Mouse (Mus musculus) heart, embryonic 13.5 days (tissue): Measurements from ENCODE around the gene Psma7. TPM values are rescaled to one million over a fixed set of nuclear protein-coding genes. Genes with fewer than 3 reads are reported as not detected.
A peak's percentile ranks its signal among the peaks of the same experiment; 100 is the strongest.

Source experiments
- ATAC-seq: fragments of 200-750 bp; cut with Nextera tagmentation; 2 replicates; pipeline ENCODE4 v1.8.0; 2017; ENCODE audit warnings: moderate TSS enrichment; ENCODE audit not compliant: insufficient number of reproducible peaks, low FRiP score, low TSS enrichment; ENCODE audit errors: extremely low read depth
- H3K27ac ChIP-seq: fragments of 300-500 bp; sonication (generic); replicated peaks from 2 replicates; pipeline ENCODE4 v1.5.1; 2015; ENCODE audit warnings: moderate library complexity, mild to moderate bottlenecking, inconsistent platforms
- H3K27me3 ChIP-seq: fragments of 300-500 bp; sonication (generic); replicated peaks from 2 replicates; pipeline ENCODE4 v1.6.1; 2015; ENCODE audit warnings: mild to moderate bottlenecking, inconsistent platforms
- H3K36me3 ChIP-seq: fragments of 300-500 bp; sonication (generic); 2 replicates; pipeline ENCODE4 v1.6.1; 2015; ENCODE audit warnings: mild to moderate bottlenecking, inconsistent platforms
- H3K4me1 ChIP-seq: fragments of 300-500 bp; sonication (generic); 2 replicates; pipeline ENCODE4 v1.6.1; 2015; ENCODE audit warnings: inconsistent platforms
- H3K4me2 ChIP-seq: fragments of 300-500 bp; sonication (generic); 2 replicates; pipeline ENCODE4 v1.6.1; 2015; ENCODE audit warnings: inconsistent platforms, mild to moderate bottlenecking, moderate library complexity
- H3K4me3 ChIP-seq: fragments of 300-500 bp; sonication (generic); 2 replicates; pipeline ENCODE4 v1.5.1; 2015; ENCODE audit warnings: moderate library complexity, mild to moderate bottlenecking, inconsistent platforms
- H3K9ac ChIP-seq: fragments of 300-500 bp; sonication (generic); 2 replicates; pipeline ENCODE4 v1.6.1; 2015; ENCODE audit warnings: inconsistent platforms, mild to moderate bottlenecking, moderate library complexity
- H3K9me3 ChIP-seq: fragments of 300-500 bp; sonication (generic); 2 replicates; pipeline ENCODE4 v1.6.1; 2016; ENCODE audit warnings: inconsistent platforms
- WGBS: fragments of 180-500 bp; shearing (Covaris S2); methylation state at CpG from one replicate; pipeline ENCODE4 v1.1.7; 2015; ENCODE audit warnings: mixed read lengths; 5-methylcytosine and 5-hydroxymethylcytosine counted together
- polyA plus RNA-seq: library from polyadenylated mRNA; unstranded; fragments of >200 nt; fragmentation: Nextera tagmentation; extraction: Ambion mirVana; gene quantifications from 2 replicates; pipeline ENCODE4 v1.2.1, GENCODE M21; 2015

Psma7 gene
- polyA plus RNA-seq = 382 and 477 TPM in 2 replicates

DNA sequence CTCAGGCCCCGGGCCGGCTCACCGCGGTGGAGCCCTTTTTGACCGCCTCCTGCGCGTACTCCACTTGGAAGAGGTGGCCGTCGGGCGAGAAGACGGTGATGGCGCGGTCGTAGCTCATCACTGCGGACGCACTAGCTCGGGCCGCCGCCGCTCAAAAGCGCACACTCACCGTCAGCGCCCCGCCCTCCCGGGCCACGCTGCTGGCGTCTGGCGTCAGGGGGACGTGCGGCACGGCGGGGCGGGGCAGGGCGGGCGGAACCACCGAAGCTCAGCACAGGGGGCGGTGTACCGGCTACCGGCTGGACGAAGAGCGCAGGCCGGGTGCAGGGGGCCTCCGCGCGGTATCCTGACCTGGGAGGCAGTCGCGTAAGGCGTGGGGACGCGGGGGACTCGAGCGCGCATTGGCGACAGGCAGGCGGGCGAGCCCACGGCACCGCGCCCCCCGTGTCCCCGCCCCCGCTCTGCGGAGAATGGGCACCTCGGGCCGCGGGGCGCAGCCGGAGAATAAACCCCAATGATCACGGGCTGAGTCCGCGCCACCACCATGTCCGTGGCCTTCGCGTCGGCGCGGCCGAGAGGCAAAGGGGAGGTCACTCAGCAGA lies at the start of gene Psma7, which contains the start of gene Ss18l1:
Gene Psma7, minus strand, starts transcription at position 178 of the 602 bp plus-strand sequence.
Gene Ss18l1, plus strand, starts transcription at position 254 of the 602 bp plus-strand sequence.
- Histone ChIP-seq H3K4me3 (peak within 1 kb of the TSS; percentile 99), H3K9me3 (no peaks in the 10 kb centered on the region), H3K4me1 (peaks cover 31% of the 10 kb centered on the region), H3K27me3 (no peaks in the 10 kb centered on the region), H3K27ac (peak within 1 kb of the TSS; percentile 92), H3K9ac (peak within 1 kb of the TSS; percentile 96), H3K4me2 (peak within 1 kb of the TSS; percentile 84), H3K36me3 (peaks cover 24% of the 10 kb centered on the region)
- peak; percentile 86 for ATAC-seq
- under 1% methylated on average over 78 of the region's 78 CpGs for WGBS

- no peak overlapping the region for H3K4me2 ChIP-seq
- no peak for ATAC-seq
- 59% methylated on average over 11 of the region's 11 CpGs for WGBS
- H3K4me3 ChIP-seq = no peak overlapping the region
- peaks cover 15% of the 10 kb centered on the region for H3K36me3 ChIP-seq
- H3K27ac ChIP-seq = no peak overlapping the region
- H3K9ac ChIP-seq = no peak overlapping the region
- H3K9me3 ChIP-seq = no peaks in the 10 kb centered on the region
- H3K4me1 ChIP-seq = no peaks in the 10 kb centered on the region
- H3K27me3 ChIP-seq = peaks cover 11% of the 10 kb centered on the region
These were observed 48.1 kb upstream of the Psma7 start for GRCm38 (mm10) chr2:180090285-180090684.

DNA sequence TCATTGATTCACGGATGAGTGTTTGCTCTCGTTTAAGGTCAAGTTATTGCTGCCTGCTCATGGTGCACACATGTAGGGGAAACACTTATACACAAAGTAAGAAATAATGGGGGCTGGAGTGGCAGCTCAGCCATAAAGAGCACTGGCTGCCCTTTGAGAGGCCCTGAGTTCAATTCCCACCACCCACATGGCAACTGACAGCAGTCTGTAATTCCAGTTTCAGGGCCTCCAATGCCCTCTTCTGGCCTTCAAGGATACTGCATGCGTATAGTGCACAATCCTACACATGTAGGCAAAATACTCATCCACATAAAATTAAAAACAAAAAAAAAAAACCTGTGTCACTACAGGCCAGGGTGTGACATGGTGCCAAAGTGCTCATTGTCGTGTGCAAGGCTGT lies 45.2 kb upstream of the Psma7 start:
- no peaks in the 10 kb centered on the region for H3K9me3 ChIP-seq
- H3K9ac ChIP-seq = no peak overlapping the region
- H3K4me2 ChIP-seq = no peak overlapping the region
- no peak overlapping the region for H3K27ac ChIP-seq
- H3K36me3 ChIP-seq = peaks cover 33% of the 10 kb centered on the region
- whole genome bisulfite sequencing = 87% methylated on average over 4 of the region's 4 CpGs
- peaks cover 6% of the 10 kb centered on the region; the same call in 1 of the 2 replicates for H3K4me1 ChIP-seq
- peaks cover 11% of the 10 kb centered on the region for H3K27me3 ChIP-seq
- no peak overlapping the region for H3K4me3 ChIP-seq
- ATAC-seq = no peak

DNA sequence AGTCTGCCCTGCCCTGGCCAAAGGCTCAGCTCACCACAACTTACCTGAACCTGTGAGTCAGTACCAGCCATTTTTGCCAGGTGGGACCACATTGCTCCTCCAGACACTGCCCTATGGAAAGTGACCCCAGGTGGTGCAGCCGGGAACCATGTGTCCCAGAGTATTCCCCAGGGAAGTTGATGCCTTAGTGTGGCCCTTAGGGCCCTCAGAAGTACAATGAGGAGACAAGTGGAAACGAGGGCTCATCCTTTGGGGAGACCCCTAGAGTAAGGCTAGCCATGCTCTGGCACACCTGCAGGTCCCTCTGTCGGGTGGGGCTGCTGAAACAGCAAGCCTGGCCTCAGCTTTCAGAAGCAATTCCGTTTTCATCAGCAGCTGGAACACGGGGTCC lies 44.4 kb upstream of the Psma7 start:
- Histone ChIP-seq H3K9me3 (no peaks in the 10 kb centered on the region), H3K4me2 (no peak overlapping the region), H3K27ac (no peak overlapping the region), H3K4me1 (peaks cover 6% of the 10 kb centered on the region; the same call in 1 of the 2 replicates), H3K27me3 (peaks cover 11% of the 10 kb centered on the region), H3K36me3 (peaks cover 41% of the 10 kb centered on the region), H3K9ac (no peak overlapping the region), H3K4me3 (no peak overlapping the region)
- WGBS = 78% methylated on average over 5 of the region's 5 CpGs
- no peak for ATAC-seq

- WGBS = 69% methylated on average over 16 of the region's 16 CpGs
- Histone ChIP-seq H3K9me3 (no peaks in the 10 kb centered on the region), H3K36me3 (peaks cover 47% of the 10 kb centered on the region), H3K4me3 (no peak overlapping the region), H3K4me2 (no peak overlapping the region), H3K27me3 (peaks cover 11% of the 10 kb centered on the region), H3K9ac (no peak overlapping the region), H3K4me1 (peaks cover 6% of the 10 kb centered on the region; the same call in 1 of the 2 replicates), H3K27ac (no peak overlapping the region)
- no peak for ATAC-seq
These were observed 43.8 kb upstream of the Psma7 start for GRCm38 (mm10) chr2:180085926-180086636.

- Histone ChIP-seq H3K36me3 (peaks cover 59% of the 10 kb centered on the region), H3K27me3 (0 out of 2 replicates have a peak, but pooled peaks cover 2% of the 10 kb centered on the region), H3K9ac (no peak overlapping the region), H3K4me2 (no peak overlapping the region), H3K4me3 (no peak overlapping the region), H3K27ac (no peak overlapping the region), H3K9me3 (no peaks in the 10 kb centered on the region), H3K4me1 (peaks cover 6% of the 10 kb centered on the region; the same call in 1 of the 2 replicates)
- WGBS = 38% methylated on average over 3 of the region's 3 CpGs
- no peak for ATAC-seq
These were observed 42.3 kb upstream of the Psma7 start for GRCm38 (mm10) chr2:180084565-180084964.

DNA sequence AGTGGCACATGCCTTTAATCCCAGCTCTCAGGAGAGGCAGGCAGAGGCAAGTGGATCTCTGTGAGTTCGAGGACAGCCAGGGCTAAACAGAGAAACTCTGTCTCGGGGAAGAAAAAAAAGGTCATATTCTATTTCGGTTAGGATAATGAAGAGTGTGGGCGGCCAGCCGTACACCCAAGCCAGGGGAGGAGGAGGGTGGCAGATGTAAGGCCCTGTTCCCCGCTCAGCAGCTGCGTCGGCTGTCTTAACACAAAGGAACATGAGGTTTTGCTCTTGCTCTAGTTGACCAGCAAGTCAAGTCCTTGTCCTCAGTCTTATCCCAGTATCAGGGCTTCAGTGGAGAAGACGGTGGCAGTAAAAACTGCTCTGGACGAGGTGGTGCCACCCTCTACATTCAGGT lies 40.8 kb upstream of the Psma7 start:
- ATAC-seq = no peak
- H3K36me3 ChIP-seq = peaks cover 73% of the 10 kb centered on the region
- H3K4me3 ChIP-seq = no peak overlapping the region
- H3K27me3 ChIP-seq = no peaks in the 10 kb centered on the region
- no peak overlapping the region for H3K27ac ChIP-seq
- 83% methylated on average over 10 of the region's 10 CpGs for WGBS
- no peak overlapping the region for H3K4me2 ChIP-seq
- no peak overlapping the region for H3K9ac ChIP-seq
- H3K9me3 ChIP-seq = no peaks in the 10 kb centered on the region
- peaks cover 6% of the 10 kb centered on the region; the same call in 1 of the 2 replicates for H3K4me1 ChIP-seq

GRCm38 (mm10) chr2:180080680-180081079 lies 38.4 kb upstream of the Psma7 start:
- no peaks in the 10 kb centered on the region for H3K9me3 ChIP-seq
- WGBS = 91% methylated on average over 8 of the region's 8 CpGs

GRCm38 (mm10) chr2:180077622-180078021 lies 35.4 kb upstream of the Psma7 start:
- ATAC-seq = no peak
- Histone ChIP-seq H3K9ac (no peak overlapping the region), H3K27me3 (no peaks in the 10 kb centered on the region), H3K36me3 (peaks cover 63% of the 10 kb centered on the region), H3K27ac (no peak overlapping the region), H3K9me3 (no peaks in the 10 kb centered on the region), H3K4me1 (no peaks in the 10 kb centered on the region), H3K4me3 (no peak overlapping the region), H3K4me2 (no peak overlapping the region)
- WGBS = 76% methylated on average over 3 of the region's 3 CpGs

More at GRCm38 (mm10) chr2:180080680-180081079, 38.4 kb upstream of the Psma7 start:
- Histone ChIP-seq H3K4me3 (no peak overlapping the region), H3K4me1 (peaks cover 6% of the 10 kb centered on the region; the same call in 1 of the 2 replicates), H3K4me2 (no peak overlapping the region), H3K27me3 (no peaks in the 10 kb centered on the region), H3K9ac (no peak overlapping the region), H3K27ac (no peak overlapping the region), H3K36me3 (peaks cover 73% of the 10 kb centered on the region)
- no peak for ATAC-seq

GRCm38 (mm10) chr2:180072886-180073285 lies 30.7 kb upstream of the Psma7 start:
- Histone ChIP-seq H3K9me3 (no peaks in the 10 kb centered on the region), H3K27ac (no peak overlapping the region), H3K36me3 (peaks cover 36% of the 10 kb centered on the region), H3K27me3 (no peaks in the 10 kb centered on the region), H3K4me3 (no peak overlapping the region), H3K4me2 (no peak overlapping the region), H3K9ac (no peak overlapping the region), H3K4me1 (peaks cover 15% of the 10 kb centered on the region)
- ATAC-seq = no peak
- WGBS = 81% methylated on average over 7 of the region's 7 CpGs

DNA sequence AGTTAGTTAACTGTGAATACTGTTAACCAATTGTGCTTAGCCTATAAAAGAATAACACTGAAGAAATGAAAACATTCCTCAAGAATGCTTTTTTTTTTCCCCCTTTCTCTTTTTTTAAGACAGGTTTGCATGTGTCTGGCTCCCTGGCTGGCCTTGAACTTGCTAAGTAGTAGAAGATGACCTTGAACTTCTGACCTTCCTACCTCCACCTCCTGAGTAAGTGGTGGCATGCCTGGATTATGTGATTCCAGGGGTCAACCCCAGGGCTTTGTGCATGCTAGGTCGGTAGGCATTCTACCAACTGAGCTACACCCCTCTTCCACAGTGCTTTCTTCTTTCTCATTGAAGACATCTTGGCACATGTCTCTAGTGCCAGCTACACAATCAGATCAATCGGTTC lies 29.4 kb upstream of the Psma7 start:
- Histone ChIP-seq H3K4me1 (peaks cover 15% of the 10 kb centered on the region), H3K27me3 (no peaks in the 10 kb centered on the region), H3K27ac (no peak overlapping the region), H3K4me3 (peak overlapping the region; percentile 79; the same call in 1 of the 2 replicates), H3K36me3 (peaks cover 35% of the 10 kb centered on the region), H3K9ac (peak overlapping the region; percentile 14; the same call in 1 of the 2 replicates), H3K9me3 (no peaks in the 10 kb centered on the region), H3K4me2 (no peak overlapping the region)
- ATAC-seq = no peak
- WGBS = 73% methylated on average over 2 of the region's 2 CpGs
